Mouse (Mus musculus) liver, adult 2 months (tissue): ENCODE measurements around the gene Mrtfb.

Source experiments
- CTCF ChIP-seq: fragments of 200-500 bp; IDR thresholded peaks from 2 replicates; pipeline ENCODE4 v1.5.1; 2011; ENCODE audit warnings: low read depth, low read length, control low read depth
- POLR2A ChIP-seq: fragments of 200-500 bp; IDR thresholded peaks from 2 replicates; pipeline ENCODE4 v1.6.1; 2011; ENCODE audit warnings: low read length, control low read depth; ENCODE audit not compliant: insufficient read depth; ENCODE audit errors: extremely low read depth

DNA sequence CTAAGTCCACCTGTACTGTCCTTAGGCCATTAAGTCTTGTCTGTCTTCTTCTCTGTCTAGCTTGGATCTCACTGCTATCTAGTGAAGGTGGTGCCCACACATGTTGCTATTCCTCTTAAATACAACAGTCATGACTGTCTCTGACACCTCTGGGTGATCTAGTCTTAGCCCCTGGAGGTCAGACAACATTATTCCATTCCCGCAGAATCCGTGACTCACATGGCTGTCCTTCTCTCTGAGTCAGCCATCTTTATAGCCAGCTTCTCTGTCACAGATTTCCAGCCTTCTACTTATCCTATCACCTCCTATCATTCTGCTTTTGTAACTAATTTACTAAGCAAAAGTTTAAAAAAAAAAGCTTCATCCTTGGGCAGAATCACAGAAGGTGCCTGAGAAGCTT, 125.5 kb downstream of the Mrtfb start:
- TF ChIP-seq CTCF (no peak), POLR2A (no peak)
